In genomic region chr12:108941282-108941681, GRCm38 (mm10) we compare ENCODE assay signal across 14 mouse cellular contexts.
"Had no signal": no experiment of that assay in that cellular context is flagged by ENCODE, and none has a peak within 500 bp of the region (broad histone marks: within the 10 kb centered on the region; RNA-seq: fewer than 3 reads in every experiment).

No protein-coding gene starts in this region.

- H3K4me3 ChIP-seq: kidney, embryonic 15.5 days; limb, embryonic 15.5 days; liver, embryonic 13.5 days; megakaryocyte, embryonic 14.5 days had no signal

- H3K36me3 ChIP-seq: kidney, embryonic 15.5 days; limb, embryonic 15.5 days; liver, embryonic 13.5 days had no signal

- H3K4me1 ChIP-seq: kidney, embryonic 15.5 days; liver, embryonic 13.5 days had no signal

- H3K4me2 ChIP-seq: kidney, embryonic 15.5 days; limb, embryonic 15.5 days; liver, embryonic 13.5 days; midbrain, embryonic 11.5 days had no signal

- H3K9ac ChIP-seq: kidney, embryonic 15.5 days; limb, embryonic 15.5 days; liver, embryonic 13.5 days had no signal

- ATAC-seq: inflammation-experienced regulatory T-cells, adult 6 months; midbrain, embryonic 16.5 days had no signal

- H3K9me3 ChIP-seq: kidney, embryonic 15.5 days; limb, embryonic 15.5 days; liver, embryonic 13.5 days; megakaryocyte, embryonic 14.5 days had no signal

- H3K27ac ChIP-seq: kidney, embryonic 15.5 days; limb, embryonic 15.5 days; liver, embryonic 13.5 days had no signal

- H3K27me3 ChIP-seq: kidney, embryonic 15.5 days; limb, embryonic 15.5 days; liver, embryonic 13.5 days; megakaryocyte, embryonic 14.5 days had no signal

- DNase-seq: kidney, adult 2 months; kidney, postnatal 25 days; liver, embryonic 13.5 days; lung, adult 18-20 months; lung, postnatal 4 days; right cerebral cortex, adult 18-20 months; right cerebral cortex, postnatal 25 days; thymus, postnatal 36 days had no signal
